Mouse (Mus musculus): ENCODE data around the gene Zfand4.

The Zfand4 gene

DNA sequence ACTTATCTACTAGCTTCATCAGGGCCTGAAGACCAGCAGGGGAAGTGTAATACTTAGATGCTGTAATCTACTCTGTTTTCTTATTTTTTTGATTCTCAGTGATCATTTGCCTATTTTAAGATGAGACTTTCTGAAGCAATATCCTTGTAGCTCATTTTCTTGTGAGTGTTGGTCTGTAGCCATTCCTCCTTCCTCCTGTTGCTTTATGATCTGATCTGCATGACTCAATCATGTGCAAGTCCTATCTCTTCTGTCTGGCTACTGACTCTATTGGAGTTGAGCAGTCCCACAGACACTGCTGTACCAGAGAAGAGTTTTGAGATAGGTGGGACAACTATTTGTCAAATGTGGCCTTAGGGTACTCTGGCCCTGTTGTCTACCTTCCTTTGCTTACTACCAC, 110.6 kb downstream of the Zfand4 start:
- no peak for DNase-seq (ENCODE audit: low spot score)

DNA sequence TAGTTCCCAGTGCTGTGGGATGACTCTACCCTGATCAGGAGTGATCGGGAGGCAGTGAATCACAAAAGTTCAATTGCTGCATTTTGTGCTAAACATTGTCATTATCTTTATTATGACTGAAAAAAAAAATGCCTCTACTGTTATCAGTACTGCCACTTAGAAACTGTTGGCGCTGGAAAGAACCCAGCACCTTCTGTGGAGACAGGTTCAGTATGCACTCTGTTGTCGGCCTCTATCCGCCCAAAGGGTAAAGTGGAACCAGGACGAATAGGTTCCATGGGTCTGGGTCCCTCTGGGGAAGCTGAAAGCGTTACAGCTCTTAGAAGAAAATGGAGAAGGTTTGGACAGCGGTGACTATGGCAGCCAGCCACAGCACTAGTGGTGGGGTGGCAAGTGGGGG, 114.9 kb downstream of the Zfand4 start:
- no peak for DNase-seq (ENCODE audit: low spot score)

Measured in lung, postnatal 25 days (tissue).